Mouse (Mus musculus) right cerebral cortex, postnatal 10 days (tissue): ENCODE results near the gene Astn2.

Experiments used
- DNase-seq, 2 experiments: peaks; one replicate each; pipeline ENCODE4 v3.0.0; 2021; ENCODE audit warnings: low spot score in 2 of 2

Astn2 gene

DNA sequence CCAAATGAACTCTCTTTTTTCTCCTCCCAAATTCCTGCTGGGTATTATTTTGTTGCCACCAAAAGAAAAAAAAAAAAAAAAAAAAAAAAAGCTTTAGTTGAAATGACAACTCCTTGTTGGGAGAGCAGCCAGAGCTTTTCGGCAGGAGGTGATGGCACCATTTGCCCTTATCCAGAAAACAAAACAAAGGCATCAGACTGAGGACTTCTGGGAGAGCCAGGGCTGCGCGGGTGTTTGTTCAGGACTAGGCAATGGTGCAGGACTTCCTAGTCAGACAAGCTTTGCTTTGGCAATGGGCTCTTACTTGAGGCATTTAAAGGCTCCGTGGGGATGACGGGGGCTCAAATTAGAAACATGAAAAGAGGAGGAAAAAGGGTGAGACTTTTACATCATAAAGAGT lies 817.5 kb downstream of the Astn2 start:
- DNase-seq = peak in 1 of 2 experiments; percentile 27

DNA sequence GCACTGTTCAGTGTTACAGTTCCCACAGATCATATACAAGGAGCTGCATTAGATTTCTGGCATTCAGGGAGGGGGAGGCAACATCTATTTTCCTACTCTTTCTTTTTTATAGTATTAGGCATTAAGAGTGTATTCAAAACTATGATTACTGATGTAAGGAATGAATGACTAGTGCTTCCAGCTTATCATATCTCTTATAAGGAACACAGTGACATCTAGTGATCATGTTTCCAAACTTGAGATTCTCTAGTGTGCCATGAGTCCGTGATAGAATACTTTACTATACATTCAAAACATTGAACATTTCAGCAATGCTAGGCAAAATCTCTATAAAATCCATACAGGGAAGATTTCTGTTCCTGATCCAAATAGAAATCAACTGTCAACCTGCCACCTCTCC lies 824.2 kb downstream of the Astn2 start:
- no peak for DNase-seq

DNA sequence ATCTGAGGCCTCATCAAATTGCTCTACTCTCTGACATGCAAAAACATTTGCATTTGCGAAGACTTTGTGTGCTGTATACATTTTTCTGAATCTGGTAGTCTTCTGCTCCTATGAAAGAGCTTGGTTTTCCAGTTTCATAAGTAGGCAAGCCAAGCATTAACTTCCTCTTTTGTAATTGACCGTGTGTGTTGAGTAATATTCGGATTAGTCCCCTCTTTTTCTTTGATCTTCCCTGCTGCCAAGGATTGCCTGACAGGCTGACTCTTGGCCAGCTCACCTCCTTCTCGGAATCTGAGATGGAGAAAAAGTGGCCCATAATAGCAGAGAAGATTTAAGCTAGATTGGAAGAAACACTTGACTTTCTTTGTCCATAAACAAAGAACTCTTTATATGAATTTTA lies 838.9 kb downstream of the Astn2 start:
- DNase-seq = no peak

DNA sequence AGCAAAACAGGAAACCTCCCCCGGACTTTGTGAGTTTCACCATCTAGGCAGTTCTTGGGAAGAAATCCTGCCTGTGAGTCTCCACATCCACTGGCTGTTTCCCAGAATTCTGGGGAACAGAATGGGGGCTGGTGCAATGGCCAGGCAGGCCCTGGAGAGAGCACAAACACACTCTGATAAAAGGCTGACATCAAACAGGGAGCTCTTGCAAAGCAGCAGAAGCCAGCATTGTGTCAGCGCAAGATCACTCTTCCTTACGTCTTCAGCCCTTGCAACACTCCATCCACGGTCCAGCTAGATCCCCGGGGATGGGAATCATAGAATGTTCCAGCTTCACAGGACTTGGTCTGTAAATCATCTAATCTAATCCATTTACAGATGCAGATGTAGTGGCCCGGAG lies 855.9 kb downstream of the Astn2 start:
- no peak for DNase-seq

DNA sequence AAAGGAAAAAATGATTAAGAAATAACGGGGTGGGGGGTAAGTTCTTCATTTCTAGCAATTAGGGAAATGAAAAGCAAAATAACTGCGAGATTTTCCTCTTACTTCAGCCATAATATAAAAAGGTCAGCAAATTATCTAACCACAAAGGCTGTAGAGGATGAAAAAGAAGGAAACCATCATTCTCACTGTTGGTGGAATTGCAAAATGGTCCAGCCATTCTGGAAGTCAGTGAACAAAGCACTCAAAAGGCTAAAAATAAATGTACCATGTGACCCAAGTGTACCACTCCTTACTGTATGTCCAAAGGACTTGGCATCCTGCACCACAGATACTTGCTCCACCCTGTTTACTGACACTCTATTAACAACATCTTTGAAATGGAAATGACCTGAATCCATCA lies 858.8 kb downstream of the Astn2 start:
- DNase-seq = no peak

GRCm38 (mm10) chr4:65532071-65532736 lies 872.2 kb downstream of the Astn2 start:
- no peak for DNase-seq

- DNase-seq = no peak
Measured at GRCm38 (mm10) chr4:65531621-65532020, 872.8 kb downstream of the Astn2 start.

DNA sequence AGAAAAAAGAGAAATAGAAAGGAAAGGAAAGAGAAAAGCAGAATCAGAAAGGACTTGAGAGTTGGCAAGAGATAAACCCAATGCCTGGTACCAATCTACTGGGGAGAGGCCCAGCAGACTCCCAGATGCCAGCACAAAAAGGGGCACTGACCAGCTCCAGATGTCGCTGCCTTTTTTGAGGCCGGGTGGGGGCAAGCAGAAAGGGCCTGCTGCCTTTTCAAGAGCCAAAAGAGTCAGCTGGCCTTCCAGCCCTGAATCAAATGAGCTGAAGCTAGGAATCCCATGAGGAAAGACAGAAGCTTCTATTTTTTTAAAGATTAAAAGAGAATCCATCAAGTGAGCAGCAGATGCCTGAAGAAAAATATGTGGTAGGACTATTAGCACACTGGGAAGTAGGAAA lies 873.5 kb downstream of the Astn2 start:
- no peak for DNase-seq

- no peak for DNase-seq
Measured at GRCm38 (mm10) chr4:65508101-65508500, 896.3 kb downstream of the Astn2 start.

DNA sequence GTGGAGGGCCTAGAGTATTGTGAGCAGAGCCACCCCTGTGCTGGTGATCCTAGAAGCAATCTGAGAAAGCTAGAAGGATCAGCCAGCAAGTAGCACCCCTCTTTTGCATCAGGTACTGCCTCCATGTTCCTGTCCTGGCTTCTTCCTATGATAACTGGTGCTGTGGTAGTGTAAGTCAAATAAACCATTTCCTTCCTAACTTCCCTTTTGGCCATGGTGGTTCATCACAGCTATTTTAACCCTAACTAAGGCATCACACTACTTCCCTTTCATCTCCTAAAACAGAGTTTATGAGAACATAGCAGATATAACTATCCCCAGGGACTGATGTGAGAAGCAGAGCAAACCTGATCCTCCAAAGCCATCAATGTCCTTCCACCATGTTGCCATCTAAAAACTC lies 897.5 kb downstream of the Astn2 start:
- DNase-seq = no peak

- peak; percentile 71 to 78 for DNase-seq
Measured at GRCm38 (mm10) chr4:65496463-65496834, 908.0 kb downstream of the Astn2 start.

DNA sequence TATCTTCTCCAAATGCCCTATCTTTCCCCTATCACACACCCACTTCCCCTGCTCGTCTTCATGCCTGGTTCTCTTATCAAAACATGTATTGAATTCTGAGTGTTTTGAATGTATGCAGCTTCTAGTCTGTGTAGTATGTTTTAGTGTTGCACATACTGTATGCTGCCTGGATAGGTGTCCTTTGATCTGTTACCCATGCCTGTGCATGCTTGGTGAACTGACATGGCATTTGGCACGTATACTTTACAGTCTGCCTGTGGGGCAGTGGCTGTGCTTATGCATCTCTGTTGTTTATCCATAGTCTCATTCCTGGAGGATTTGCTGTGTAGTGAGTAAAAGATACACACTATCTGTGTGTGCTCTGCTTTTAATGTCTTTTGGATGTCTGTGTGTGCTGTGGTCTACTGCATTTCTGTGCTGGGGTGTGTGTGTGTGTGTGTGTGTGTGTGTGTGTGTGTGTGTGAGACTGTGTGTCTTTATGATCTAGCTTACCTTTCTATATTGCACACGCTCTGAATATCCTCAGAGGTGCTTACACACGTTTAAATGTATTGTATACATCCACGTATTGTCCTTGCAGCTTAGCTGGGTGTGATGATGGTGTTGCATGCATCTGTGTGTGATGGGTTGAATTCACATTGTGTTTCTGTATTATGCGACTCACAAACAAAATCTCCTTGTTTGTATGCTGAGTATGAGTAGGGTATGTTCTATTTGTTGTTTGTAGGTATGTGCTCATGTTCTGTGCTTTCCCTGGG lies 908.5 kb downstream of the Astn2 start:
- no peak for DNase-seq

DNA sequence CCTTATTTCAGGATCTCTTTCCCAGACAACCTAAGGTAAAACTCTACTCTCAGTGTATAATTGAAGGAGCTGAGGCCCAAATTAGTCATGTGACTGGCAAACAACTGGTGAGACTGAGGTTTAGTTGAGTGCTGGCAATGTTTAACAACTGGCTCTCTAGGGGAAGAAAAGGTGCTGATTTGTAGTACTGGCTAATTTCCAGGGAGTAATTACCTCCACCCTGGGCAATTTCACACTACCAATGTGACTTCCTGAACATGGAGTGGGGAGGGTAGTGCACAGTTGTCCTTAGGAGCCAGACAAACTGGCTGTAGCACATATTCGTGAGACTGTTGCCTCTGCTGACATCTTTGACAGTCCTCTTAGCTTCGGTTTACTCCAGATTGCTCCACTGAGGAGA lies 912.9 kb downstream of the Astn2 start:
- DNase-seq = no peak

- DNase-seq = no peak
Measured at GRCm38 (mm10) chr4:65489711-65490110, 914.7 kb downstream of the Astn2 start.

DNA sequence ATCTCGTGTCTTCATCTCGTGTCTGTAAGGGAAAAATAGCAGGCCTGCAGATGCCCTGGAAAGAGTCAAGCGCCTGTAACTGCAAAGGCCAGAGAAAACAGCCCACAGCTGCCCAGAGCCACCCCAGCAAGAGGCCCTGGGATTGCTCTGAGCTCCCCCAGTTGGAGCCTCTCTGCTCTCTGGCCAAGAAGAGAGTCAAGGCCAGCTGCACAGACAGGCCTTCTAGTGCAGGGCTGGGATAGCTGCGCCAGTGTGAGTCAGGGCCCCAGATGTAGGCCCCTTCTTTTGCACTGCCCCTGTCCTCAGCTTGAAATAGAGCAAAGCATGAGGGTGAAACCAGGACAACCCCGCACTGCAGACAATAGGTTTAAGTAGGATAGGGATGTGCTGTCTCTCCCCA lies 922.8 kb downstream of the Astn2 start:
- DNase-seq = no peak

DNA sequence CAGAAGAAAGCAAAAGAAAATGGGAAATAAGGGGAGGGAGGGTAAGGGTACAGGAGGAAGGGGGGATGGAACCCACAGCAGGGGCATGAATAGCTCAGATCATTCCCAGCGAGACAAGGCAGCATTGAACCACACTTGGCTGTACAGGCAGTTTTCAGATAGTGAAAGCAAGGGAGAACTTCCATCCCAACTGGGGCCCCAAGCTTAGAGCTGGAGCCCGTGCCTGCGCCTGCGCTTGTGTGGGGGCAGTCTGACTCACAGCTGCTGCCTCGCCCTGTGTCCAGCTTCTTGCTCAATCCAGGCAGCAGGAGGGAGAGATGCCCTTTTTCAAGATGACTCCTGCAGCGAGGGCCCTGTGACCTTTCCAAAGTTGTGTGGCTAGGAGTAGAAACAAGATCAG lies 927.3 kb downstream of the Astn2 start:
- no peak for DNase-seq

GRCm38 (mm10) chr4:65475925-65476560 lies 928.4 kb downstream of the Astn2 start:
- no peak for DNase-seq

DNA sequence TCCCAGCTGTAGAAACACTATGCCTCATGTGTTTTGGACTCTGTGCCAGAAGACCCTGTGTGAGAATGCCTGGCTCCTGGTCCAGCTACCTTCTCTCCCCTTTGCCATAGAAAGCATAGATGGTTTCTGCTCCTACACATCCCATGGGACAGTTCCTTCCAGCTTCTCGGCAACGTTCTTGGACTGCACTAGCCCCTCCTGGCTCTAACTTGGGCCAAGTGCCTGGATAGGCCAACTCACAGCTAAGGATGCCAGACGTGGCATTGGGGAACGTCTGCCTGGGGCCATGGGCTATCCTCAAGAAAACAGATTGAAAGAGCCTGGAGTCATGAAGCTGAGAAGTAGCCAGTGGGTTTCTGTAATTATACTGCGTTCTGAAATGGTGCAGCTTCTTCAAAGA lies 931.3 kb downstream of the Astn2 start:
- no peak for DNase-seq

DNA sequence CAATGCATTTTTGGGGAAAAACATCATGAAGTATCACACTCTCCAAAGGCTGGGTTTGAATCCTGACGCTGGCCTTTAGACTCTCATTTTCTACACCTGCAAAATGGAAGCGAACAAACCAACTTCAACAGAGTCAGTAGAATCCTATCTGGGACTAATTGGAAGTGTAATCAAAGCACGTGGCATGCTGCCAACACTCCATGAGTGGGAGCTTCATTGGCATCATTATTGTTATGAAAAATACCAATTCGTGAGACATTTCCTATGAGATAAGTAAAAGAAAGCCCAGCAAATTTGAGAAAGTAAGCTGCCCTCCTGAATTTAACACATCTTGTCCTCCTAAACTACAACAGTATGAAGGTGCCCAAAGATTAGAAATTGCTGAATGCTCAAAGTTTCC lies 955.2 kb downstream of the Astn2 start:
- peak; percentile 44 to 52 for DNase-seq

- no peak for DNase-seq
Measured at GRCm38 (mm10) chr4:65441746-65442145, 962.7 kb downstream of the Astn2 start.

DNA sequence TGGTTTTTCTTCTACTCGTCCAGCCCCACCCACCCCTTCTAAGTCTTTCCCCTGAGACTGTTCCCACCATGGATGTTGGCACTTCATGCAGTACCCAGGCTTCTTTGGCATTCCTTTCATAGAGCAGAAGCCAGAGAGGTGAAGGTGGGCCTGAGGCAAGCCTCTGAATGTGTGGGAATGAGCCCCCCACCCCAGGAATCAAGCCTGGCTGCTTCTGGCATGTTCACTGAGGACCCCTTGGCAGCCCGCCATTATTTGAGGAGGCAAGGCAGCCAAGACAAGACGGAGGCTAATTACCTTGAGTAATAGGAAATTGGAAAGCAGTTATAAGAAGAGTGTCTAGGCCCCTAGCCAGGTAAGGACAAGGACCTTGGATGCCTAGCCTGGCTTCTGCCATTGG lies 973.6 kb downstream of the Astn2 start:
- DNase-seq = peak in 1 of 2 experiments; percentile 23

- no peak for DNase-seq
Measured at GRCm38 (mm10) chr4:65427480-65427879, 976.9 kb downstream of the Astn2 start.

- DNase-seq = no peak
Measured at GRCm38 (mm10) chr4:65426437-65426836, 978.0 kb downstream of the Astn2 start.
